Mouse (Mus musculus) hindbrain, postnatal 0 days (tissue): ENCODE data around the gene Ccin. TPM values are rescaled to one million over a fixed set of nuclear protein-coding genes. Genes with fewer than 3 reads are reported as not detected.

Experiments
- ATAC-seq: fragments of 200-750 bp; cut with Nextera tagmentation; 2 replicates; pipeline ENCODE4 v1.8.0; 2017; ENCODE audit warnings: mild to moderate bottlenecking, moderate TSS enrichment, moderate library complexity
- DNase-seq: peaks from one replicate; pipeline ENCODE4 v3.0.0-alpha.2; 2015; ENCODE audit warnings: low spot score
- H3K27ac ChIP-seq: fragments of 300-500 bp; sonication (generic); 2 replicates; pipeline ENCODE4 v1.5.1; 2014; ENCODE audit warnings: mild to moderate bottlenecking
- H3K27me3 ChIP-seq: fragments of 300-500 bp; sonication (generic); 2 replicates; pipeline ENCODE4 v1.6.1; 2014; ENCODE audit warnings: low read length, mixed read lengths; ENCODE audit not compliant: insufficient read depth
- H3K36me3 ChIP-seq: fragments of 300-500 bp; sonication (generic); 2 replicates; pipeline ENCODE4 v1.6.1; 2014; ENCODE audit warnings: low read length, mixed read lengths; ENCODE audit not compliant: insufficient read depth
- H3K4me1 ChIP-seq: fragments of 300-500 bp; sonication (generic); 2 replicates; pipeline ENCODE4 v1.6.1; 2014; ENCODE audit warnings: antibody characterized with exemption, low read length, mixed read lengths; ENCODE audit not compliant: insufficient read depth
- H3K4me2 ChIP-seq: fragments of 300-500 bp; sonication (generic); 2 replicates; pipeline ENCODE4 v1.6.1; 2014; ENCODE audit warnings: low read depth, mild to moderate bottlenecking, low read length, moderate library complexity, mixed read lengths
- H3K4me3 ChIP-seq: fragments of 300-500 bp; sonication (generic); 2 replicates; pipeline ENCODE4 v1.5.1; 2014; ENCODE audit warnings: low read length
- H3K9ac ChIP-seq: fragments of 300-500 bp; sonication (generic); replicated peaks from 2 replicates; pipeline ENCODE4 v1.6.1; 2014; ENCODE audit warnings: mild to moderate bottlenecking, low read length, moderate library complexity, mixed read lengths
- H3K9me3 ChIP-seq: fragments of 300-500 bp; sonication (generic); 2 replicates; pipeline ENCODE4 v1.6.1; 2016; ENCODE audit warnings: low read length, mixed read lengths
- CTCF ChIP-seq: IDR thresholded peaks from 2 replicates; pipeline ENCODE4 v1.5.1; 2016; ENCODE audit warnings: antibody characterized with exemption, control low read depth, low read depth
- WGBS: fragments of 180-500 bp; shearing (Covaris S2); extraction: QIAGEN DNeasy Blood & Tissue Kit; methylation state at CpG from one replicate; pipeline ENCODE4 v1.1.7; 2014; 5-methylcytosine and 5-hydroxymethylcytosine counted together
- polyA plus RNA-seq: library from polyadenylated mRNA; unstranded; fragments of >200 nt; fragmentation: Nextera tagmentation; extraction: Ambion mirVana; gene quantifications from 2 replicates; pipeline ENCODE4 v1.2.1, GENCODE M21; 2015
- total RNA-seq: library from RNA; depleted of rRNA; stranded (reverse); fragments of >200 nt; gene quantifications from 2 replicates; pipeline ENCODE4 v1.2.3, GENCODE M21; 2014

Ccin gene
- total and polyA plus RNA-seq, 2 experiments from 2014 or later: not detected

DNA sequence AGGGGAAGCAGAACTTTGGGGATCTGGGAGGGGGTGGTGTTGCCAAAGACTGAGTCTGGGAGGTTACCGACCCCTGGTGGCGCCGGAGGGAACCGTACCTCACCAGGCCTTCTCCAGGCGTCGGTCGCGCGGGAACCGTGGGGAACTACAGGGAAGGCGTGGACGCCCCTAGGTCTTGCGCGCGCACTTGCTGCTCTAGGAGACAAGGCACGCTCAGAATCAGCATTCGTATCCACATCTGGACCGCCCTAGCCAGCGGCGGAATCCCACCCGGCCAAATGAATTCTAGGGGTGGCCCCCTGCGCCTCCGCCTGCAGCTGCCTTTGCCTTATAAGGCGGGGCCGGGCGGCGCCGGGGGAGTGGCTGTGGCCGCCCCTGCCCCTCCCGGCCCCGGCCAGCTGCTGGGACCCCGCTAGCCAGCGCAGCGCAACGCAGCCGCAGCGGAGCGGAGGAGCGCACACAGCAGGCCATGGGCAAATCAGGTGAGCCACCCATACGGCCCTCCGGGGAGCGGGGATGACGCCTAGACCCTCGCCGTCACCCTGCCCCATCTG is 25.9 kb upstream of the Ccin start, which contains the start of gene Glipr2:
Gene Glipr2, plus strand, starts transcription at position 110 of the 554 bp plus-strand sequence.
- DNase-seq (peak; percentile 88), ATAC-seq (peak; percentile 92)
- H3K4me1 ChIP-seq: peaks cover 11% of the 10 kb centered on the region
- peak within 1 kb of the TSS; percentile 74 for H3K4me3 ChIP-seq
- no peaks in the 10 kb centered on the region for H3K27me3 ChIP-seq
- H3K36me3 ChIP-seq: no peaks in the 10 kb centered on the region
- TF ChIP-seq CTCF: peak; percentile 92
- peak within 1 kb of the TSS; percentile 80 for H3K9ac ChIP-seq
- WGBS: 2% methylated on average over 36 of the region's 45 CpGs
- no peaks in the 10 kb centered on the region for H3K9me3 ChIP-seq
- peak within 1 kb of the TSS; percentile 56; the same call in 1 of the 2 replicates for H3K27ac ChIP-seq
- peak within 1 kb of the TSS; percentile 100 for H3K4me2 ChIP-seq

DNA sequence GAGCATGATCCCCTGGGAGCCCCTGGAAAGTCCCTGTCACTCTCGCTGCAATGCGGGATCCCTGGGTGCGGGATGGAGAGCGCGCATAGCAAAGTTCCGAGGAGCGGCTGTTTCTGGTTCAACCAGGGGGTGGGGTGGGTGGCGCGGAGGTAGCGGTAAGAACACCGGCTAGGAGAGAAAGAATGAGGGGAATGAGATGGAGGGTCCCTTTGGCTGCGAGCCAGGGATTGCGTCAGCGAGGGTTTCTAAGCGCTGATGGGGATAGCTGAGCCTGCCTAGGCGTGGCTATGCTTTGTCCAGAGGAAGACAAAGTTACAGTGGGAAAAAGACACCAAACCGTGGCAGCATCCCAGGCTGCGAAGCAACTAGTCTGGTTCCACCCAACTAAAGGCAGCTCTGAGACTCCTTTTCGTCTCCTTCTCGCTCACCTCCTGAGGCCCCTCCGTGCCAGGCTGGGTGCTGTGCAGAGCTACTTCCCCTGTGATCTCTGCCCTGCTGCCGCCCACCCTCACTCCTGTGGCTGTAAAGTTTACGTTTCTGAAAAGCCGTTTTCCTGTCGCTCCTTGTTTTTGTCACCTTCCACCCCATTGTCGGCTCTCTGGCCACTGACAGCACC is 25.3 kb upstream of the Ccin start:
- WGBS: 0% methylated on average over 26 of the region's 26 CpGs
- peaks cover 11% of the 10 kb centered on the region for H3K4me1 ChIP-seq
- H3K9ac ChIP-seq: peak overlapping the region; percentile 80
- no peaks in the 10 kb centered on the region for H3K9me3 ChIP-seq
- H3K4me3 ChIP-seq: peak overlapping the region; percentile 74
- H3K4me2 ChIP-seq: peak overlapping the region; percentile 100
- no peaks in the 10 kb centered on the region for H3K36me3 ChIP-seq
- ATAC-seq (peak; percentile 80), DNase-seq (peak; percentile 83)
- TF ChIP-seq CTCF: no peak
- H3K27me3 ChIP-seq: no peaks in the 10 kb centered on the region
- H3K27ac ChIP-seq: peak overlapping the region; percentile 56; the same call in 1 of the 2 replicates

- no peak for ATAC-seq
- no peak overlapping the region for H3K27ac ChIP-seq
- H3K4me3 ChIP-seq: no peak overlapping the region
- H3K4me2 ChIP-seq: no peak overlapping the region; the same call in 1 of the 2 replicates
- H3K4me1 ChIP-seq: peaks cover 11% of the 10 kb centered on the region
- H3K9ac ChIP-seq: no peak overlapping the region
- no peak for TF ChIP-seq CTCF
- H3K36me3 ChIP-seq: no peaks in the 10 kb centered on the region
- DNase-seq: no peak
- H3K27me3 ChIP-seq: no peaks in the 10 kb centered on the region
- no peaks in the 10 kb centered on the region for H3K9me3 ChIP-seq
- 68% methylated on average over 9 of the region's 9 CpGs for WGBS
Observed at GRCm38 (mm10) chr4:43959523-43960179, 23.6 kb upstream of the Ccin start.

DNA sequence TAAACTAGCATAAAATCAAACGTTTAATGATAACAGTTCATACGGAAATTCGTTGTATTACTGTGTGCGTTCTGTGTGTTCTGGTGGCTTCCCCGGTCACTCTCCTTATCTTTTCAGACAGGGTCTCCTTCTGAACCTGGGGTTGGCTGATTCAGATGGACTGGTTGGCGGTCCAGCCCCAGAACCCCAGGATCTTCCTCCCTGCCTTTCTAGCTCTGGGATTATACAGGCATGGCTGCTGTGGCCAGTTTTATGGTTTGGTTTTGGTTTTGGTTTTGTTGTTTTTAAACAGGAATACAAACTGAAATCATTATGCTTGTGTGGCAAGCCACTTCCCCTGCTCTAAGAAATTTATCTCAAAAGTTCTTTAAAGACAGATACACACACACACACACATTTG is 23.1 kb upstream of the Ccin start:
- WGBS: 90% methylated on average over 6 of the region's 6 CpGs
- TF ChIP-seq CTCF: no peak

GRCm38 (mm10) chr4:43964326-43964833 is 18.9 kb upstream of the Ccin start:
- no peaks in the 10 kb centered on the region for H3K27me3 ChIP-seq
- no peak overlapping the region for H3K27ac ChIP-seq
- H3K9ac ChIP-seq: no peak overlapping the region
- H3K4me2 ChIP-seq: no peak overlapping the region
- H3K36me3 ChIP-seq: no peaks in the 10 kb centered on the region
- no peaks in the 10 kb centered on the region for H3K9me3 ChIP-seq
- H3K4me3 ChIP-seq: no peak overlapping the region
- peaks cover 3% of the 10 kb centered on the region; the same call in 1 of the 2 replicates for H3K4me1 ChIP-seq
- no peak for TF ChIP-seq CTCF
- 45% methylated on average over 2 of the region's 2 CpGs for WGBS
- no peak for DNase-seq
- ATAC-seq: no peak

More for the DNA sequence above, 23.1 kb upstream of the Ccin start:
- no peaks in the 10 kb centered on the region for H3K9me3 ChIP-seq
- ATAC-seq: no peak
- H3K27me3 ChIP-seq: no peaks in the 10 kb centered on the region
- H3K4me1 ChIP-seq: peaks cover 11% of the 10 kb centered on the region
- no peaks in the 10 kb centered on the region for H3K36me3 ChIP-seq
- no peak overlapping the region for H3K27ac ChIP-seq
- H3K9ac ChIP-seq: no peak overlapping the region
- no peak overlapping the region for H3K4me2 ChIP-seq
- no peak overlapping the region for H3K4me3 ChIP-seq
- no peak for DNase-seq

- WGBS: 59% methylated on average over 4 of the region's 4 CpGs
- H3K36me3 ChIP-seq: no peaks in the 10 kb centered on the region
- no peak overlapping the region for H3K27ac ChIP-seq
- no peak for TF ChIP-seq CTCF
- ATAC-seq (no peak), DNase-seq (no peak)
- no peaks in the 10 kb centered on the region for H3K27me3 ChIP-seq
- H3K9me3 ChIP-seq: no peaks in the 10 kb centered on the region
- H3K4me1 ChIP-seq: peaks cover 4% of the 10 kb centered on the region; the same call in 1 of the 2 replicates
- H3K4me2 ChIP-seq: no peak overlapping the region
- no peak overlapping the region for H3K9ac ChIP-seq
- no peak overlapping the region for H3K4me3 ChIP-seq
Observed at GRCm38 (mm10) chr4:43964951-43965684, 18.2 kb upstream of the Ccin start.
